Comparison of ENCODE assay signal across 29 mouse cellular contexts in the genomic region with DNA sequence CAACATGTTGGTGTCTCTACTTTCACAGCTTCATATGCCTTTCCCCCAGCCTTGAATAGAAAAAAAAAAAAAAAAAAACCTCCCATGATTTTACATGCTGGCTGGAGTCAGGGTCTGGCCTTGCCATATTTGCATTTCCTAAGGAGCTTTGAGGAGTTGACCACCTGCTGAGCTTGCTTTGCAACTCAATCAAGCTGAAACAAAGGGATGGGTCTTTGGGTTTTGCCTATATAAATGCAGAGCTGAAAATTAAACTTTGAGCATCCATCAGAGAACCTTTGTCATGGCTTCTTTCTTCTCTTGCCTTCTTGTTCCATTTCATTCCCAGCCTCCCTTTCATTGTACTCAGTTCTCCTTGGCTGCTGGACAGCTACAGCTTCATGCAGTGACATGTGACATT.
"Had no signal": no experiment of that assay in that cellular context is flagged by ENCODE, and none has a peak within 500 bp of the region (broad histone marks: within the 10 kb centered on the region; RNA-seq: fewer than 3 reads in every experiment).

No protein-coding gene starts in this region.

- H3K9me3 ChIP-seq: limb, embryonic 10.5 days; limb, embryonic 12.5 days; limb, embryonic 13.5 days; limb, embryonic 15.5 days; liver, embryonic 12.5 days; liver, embryonic 13.5 days; liver, embryonic 15.5 days; lung, embryonic 15.5 days; megakaryocyte, embryonic 14.5 days; midbrain, embryonic 10.5 days; midbrain, embryonic 12.5 days; midbrain, embryonic 13.5 days; midbrain, embryonic 15.5 days; neural tube, embryonic 12.5 days; neural tube, embryonic 13.5 days had no signal

- DNase-seq: left cerebral cortex, postnatal 4 days; liver; liver, embryonic 13.5 days; liver, postnatal 0 days; lung, adult 18-20 months; lung, adult 2 months; lung, embryonic 14.5 days; lung, postnatal 10 days; lung, postnatal 14 days; lung, postnatal 36 days; lung, postnatal 4 days; midbrain, embryonic 14.5 days had no signal

- H3K4me1 ChIP-seq: limb, embryonic 10.5 days; limb, embryonic 12.5 days; limb, embryonic 13.5 days; limb, embryonic 15.5 days; liver, embryonic 12.5 days; liver, embryonic 13.5 days; liver, embryonic 15.5 days; lung, embryonic 15.5 days; megakaryocyte, embryonic 14.5 days; midbrain, embryonic 10.5 days; midbrain, embryonic 12.5 days; midbrain, embryonic 13.5 days; midbrain, embryonic 15.5 days; neural tube, embryonic 12.5 days; neural tube, embryonic 13.5 days had no signal

- H3K36me3 ChIP-seq: limb, embryonic 10.5 days; limb, embryonic 12.5 days; limb, embryonic 13.5 days; limb, embryonic 15.5 days; liver, embryonic 12.5 days; liver, embryonic 13.5 days; liver, embryonic 15.5 days; lung, embryonic 15.5 days; midbrain, embryonic 10.5 days; midbrain, embryonic 12.5 days; midbrain, embryonic 13.5 days; midbrain, embryonic 15.5 days; neural tube, embryonic 12.5 days; neural tube, embryonic 13.5 days had no signal

- H3K27ac ChIP-seq: limb, embryonic 10.5 days; limb, embryonic 12.5 days; limb, embryonic 13.5 days; limb, embryonic 15.5 days; liver, embryonic 12.5 days; liver, embryonic 13.5 days; liver, embryonic 14.5 days; liver, embryonic 15.5 days; lung, embryonic 15.5 days; macrophage; midbrain, embryonic 10.5 days; midbrain, embryonic 12.5 days; midbrain, embryonic 13.5 days; midbrain, embryonic 15.5 days; neural tube, embryonic 12.5 days; neural tube, embryonic 13.5 days had no signal

- H3K9ac ChIP-seq: limb, embryonic 12.5 days; limb, embryonic 13.5 days; limb, embryonic 15.5 days; liver, embryonic 12.5 days; liver, embryonic 13.5 days; liver, embryonic 14.5 days; liver, embryonic 15.5 days; liver, postnatal 0 days; lung, embryonic 14.5 days; lung, embryonic 15.5 days; midbrain, embryonic 12.5 days; midbrain, embryonic 13.5 days; midbrain, embryonic 15.5 days; neural tube, embryonic 12.5 days; neural tube, embryonic 13.5 days had no signal

- H3K4me3 ChIP-seq: limb, embryonic 10.5 days; limb, embryonic 12.5 days; limb, embryonic 13.5 days; limb, embryonic 15.5 days; liver, embryonic 12.5 days; liver, embryonic 13.5 days; liver, embryonic 15.5 days; lung, embryonic 15.5 days; megakaryocyte, embryonic 14.5 days; midbrain, embryonic 10.5 days; midbrain, embryonic 12.5 days; midbrain, embryonic 13.5 days; midbrain, embryonic 15.5 days; myocyte; neural tube, embryonic 12.5 days; neural tube, embryonic 13.5 days had no signal
